Mouse (Mus musculus): Measurements from ENCODE around the gene Stard7.

The Stard7 gene

GRCm38 (mm10) chr2:127318136-127318535 is 48.1 kb downstream of the Stard7 start:
- TF ChIP-seq POU5F1 (IDR thresholded peaks at IDR 0.05; ENCODE audit: borderline replicate concordance, low read length) (no peak), NANOG (IDR thresholded peaks at IDR 0.05; ENCODE audit: borderline replicate concordance, low read length) (no peak), CTCF (conservative IDR thresholded peaks at IDR 0.05; ENCODE audit: low read length) (no peak)
- no peak overlapping the region for H3K4me3 ChIP-seq (replicated peaks; ENCODE audit: low read length)
- peaks cover 14% of the 10 kb centered on the region for H3K27me3 ChIP-seq (ENCODE audit: insufficient read depth, low read length)
- no peaks in the 10 kb centered on the region for H3K36me3 ChIP-seq (ENCODE audit: insufficient read depth, low read length)
- H3K4me1 ChIP-seq (replicated peaks; ENCODE audit: low read depth, low read length): no peaks in the 10 kb centered on the region
- H3K9me3 ChIP-seq (ENCODE audit: low read length): no peaks in the 10 kb centered on the region

- TF ChIP-seq CTCF (conservative IDR thresholded peaks at IDR 0.05; ENCODE audit: low read length) (no peak), POU5F1 (IDR thresholded peaks at IDR 0.05; ENCODE audit: borderline replicate concordance, low read length) (no peak), NANOG (IDR thresholded peaks at IDR 0.05; ENCODE audit: borderline replicate concordance, low read length) (no peak)
- Histone ChIP-seq H3K27me3 (ENCODE audit: insufficient read depth, low read length) (peaks cover 14% of the 10 kb centered on the region), H3K9me3 (ENCODE audit: low read length) (no peaks in the 10 kb centered on the region), H3K4me1 (replicated peaks; ENCODE audit: low read depth, low read length) (no peaks in the 10 kb centered on the region), H3K36me3 (ENCODE audit: insufficient read depth, low read length) (no peaks in the 10 kb centered on the region), H3K4me3 (replicated peaks; ENCODE audit: low read length) (no peak overlapping the region)
Measured at GRCm38 (mm10) chr2:127319071-127319470, 49.1 kb downstream of the Stard7 start.

GRCm38 (mm10) chr2:127322671-127323285 is 52.8 kb downstream of the Stard7 start:
- TF ChIP-seq POU5F1 (IDR thresholded peaks at IDR 0.05; ENCODE audit: borderline replicate concordance, low read length): no peak
- TF ChIP-seq CTCF (conservative IDR thresholded peaks at IDR 0.05; ENCODE audit: low read length): no peak
- TF ChIP-seq NANOG (IDR thresholded peaks at IDR 0.05; ENCODE audit: borderline replicate concordance, low read length): no peak
- H3K9me3 ChIP-seq (ENCODE audit: low read length): no peaks in the 10 kb centered on the region

GRCm38 (mm10) chr2:127323667-127324066 is 53.6 kb downstream of the Stard7 start:
- TF ChIP-seq CTCF (conservative IDR thresholded peaks at IDR 0.05; ENCODE audit: low read length): no peak
- no peak for TF ChIP-seq POU5F1 (IDR thresholded peaks at IDR 0.05; ENCODE audit: borderline replicate concordance, low read length)
- TF ChIP-seq NANOG (IDR thresholded peaks at IDR 0.05; ENCODE audit: borderline replicate concordance, low read length): no peak
- H3K4me3 ChIP-seq (replicated peaks; ENCODE audit: low read length): no peak overlapping the region
- H3K9me3 ChIP-seq (ENCODE audit: low read length): no peaks in the 10 kb centered on the region
- no peaks in the 10 kb centered on the region for H3K4me1 ChIP-seq (replicated peaks; ENCODE audit: low read depth, low read length)
- H3K36me3 ChIP-seq (ENCODE audit: insufficient read depth, low read length): no peaks in the 10 kb centered on the region
- H3K27me3 ChIP-seq (ENCODE audit: insufficient read depth, low read length): peaks cover 23% of the 10 kb centered on the region

More at GRCm38 (mm10) chr2:127322671-127323285, 52.8 kb downstream of the Stard7 start:
- Histone ChIP-seq H3K36me3 (ENCODE audit: insufficient read depth, low read length) (no peaks in the 10 kb centered on the region), H3K27me3 (ENCODE audit: insufficient read depth, low read length) (peaks cover 21% of the 10 kb centered on the region), H3K4me1 (replicated peaks; ENCODE audit: low read depth, low read length) (no peaks in the 10 kb centered on the region), H3K4me3 (replicated peaks; ENCODE audit: low read length) (no peak overlapping the region)

- H3K4me1 ChIP-seq (replicated peaks; ENCODE audit: low read depth, low read length): no peaks in the 10 kb centered on the region
- H3K9me3 ChIP-seq (ENCODE audit: low read length): no peaks in the 10 kb centered on the region
- no peak overlapping the region for H3K4me3 ChIP-seq (replicated peaks; ENCODE audit: low read length)
- peaks cover 28% of the 10 kb centered on the region for H3K27me3 ChIP-seq (ENCODE audit: insufficient read depth, low read length)
- TF ChIP-seq POU5F1 (IDR thresholded peaks at IDR 0.05; ENCODE audit: borderline replicate concordance, low read length): no peak
- TF ChIP-seq NANOG (IDR thresholded peaks at IDR 0.05; ENCODE audit: borderline replicate concordance, low read length): no peak
- TF ChIP-seq CTCF (conservative IDR thresholded peaks at IDR 0.05; ENCODE audit: low read length): no peak
- H3K36me3 ChIP-seq (ENCODE audit: insufficient read depth, low read length): no peaks in the 10 kb centered on the region
Measured at GRCm38 (mm10) chr2:127324456-127324855, 54.4 kb downstream of the Stard7 start.

GRCm38 (mm10) chr2:127328090-127328851 is 58.3 kb downstream of the Stard7 start:
- TF ChIP-seq NANOG (IDR thresholded peaks at IDR 0.05; ENCODE audit: borderline replicate concordance, low read length) (no peak), POU5F1 (IDR thresholded peaks at IDR 0.05; ENCODE audit: borderline replicate concordance, low read length) (no peak)
- no peak overlapping the region for H3K4me3 ChIP-seq (replicated peaks; ENCODE audit: low read length)
- no peaks in the 10 kb centered on the region for H3K4me1 ChIP-seq (replicated peaks; ENCODE audit: low read depth, low read length)
- no peaks in the 10 kb centered on the region for H3K9me3 ChIP-seq (ENCODE audit: low read length)
- H3K36me3 ChIP-seq (ENCODE audit: insufficient read depth, low read length): no peaks in the 10 kb centered on the region
- H3K27me3 ChIP-seq (ENCODE audit: insufficient read depth, low read length): peaks cover 55% of the 10 kb centered on the region

GRCm38 (mm10) chr2:127332807-127333570 is 63.0 kb downstream of the Stard7 start:
- 0 out of 2 replicates have a peak, but pooled peaks cover 3% of the 10 kb centered on the region for H3K9me3 ChIP-seq (ENCODE audit: low read length)
- no peaks in the 10 kb centered on the region for H3K36me3 ChIP-seq (ENCODE audit: insufficient read depth, low read length)
- peaks cover 92% of the 10 kb centered on the region for H3K27me3 ChIP-seq (ENCODE audit: insufficient read depth, low read length)
- no peak overlapping the region for H3K4me3 ChIP-seq (replicated peaks; ENCODE audit: low read length)
- peaks cover 25% of the 10 kb centered on the region for H3K4me1 ChIP-seq (replicated peaks; ENCODE audit: low read depth, low read length)
- no peak for TF ChIP-seq NANOG (IDR thresholded peaks at IDR 0.05; ENCODE audit: borderline replicate concordance, low read length)
- TF ChIP-seq CTCF (conservative IDR thresholded peaks at IDR 0.05; ENCODE audit: low read length): no peak
- no peak for TF ChIP-seq POU5F1 (IDR thresholded peaks at IDR 0.05; ENCODE audit: borderline replicate concordance, low read length)

GRCm38 (mm10) chr2:127333945-127334603 is 64.1 kb downstream of the Stard7 start:
- H3K4me1 ChIP-seq (replicated peaks; ENCODE audit: low read depth, low read length): peaks cover 28% of the 10 kb centered on the region
- H3K4me3 ChIP-seq (replicated peaks; ENCODE audit: low read length): no peak overlapping the region
- H3K36me3 ChIP-seq (ENCODE audit: insufficient read depth, low read length): no peaks in the 10 kb centered on the region
- TF ChIP-seq POU5F1 (IDR thresholded peaks at IDR 0.05; ENCODE audit: borderline replicate concordance, low read length) (no peak), CTCF (conservative IDR thresholded peaks at IDR 0.05; ENCODE audit: low read length) (no peak), NANOG (IDR thresholded peaks at IDR 0.05; ENCODE audit: borderline replicate concordance, low read length) (no peak)
- 0 out of 2 replicates have a peak, but pooled peaks cover 3% of the 10 kb centered on the region for H3K9me3 ChIP-seq (ENCODE audit: low read length)
- H3K27me3 ChIP-seq (ENCODE audit: insufficient read depth, low read length): peaks cover 86% of the 10 kb centered on the region
